Mouse (Mus musculus): ENCODE measurements at regions not wholly inside any gene's neighbourhood (a gene's known extent, or its start where the extent isn't known, plus 50 kb on each side); places are given as distances from the start of the nearest gene placed in this dataset.

DNA sequence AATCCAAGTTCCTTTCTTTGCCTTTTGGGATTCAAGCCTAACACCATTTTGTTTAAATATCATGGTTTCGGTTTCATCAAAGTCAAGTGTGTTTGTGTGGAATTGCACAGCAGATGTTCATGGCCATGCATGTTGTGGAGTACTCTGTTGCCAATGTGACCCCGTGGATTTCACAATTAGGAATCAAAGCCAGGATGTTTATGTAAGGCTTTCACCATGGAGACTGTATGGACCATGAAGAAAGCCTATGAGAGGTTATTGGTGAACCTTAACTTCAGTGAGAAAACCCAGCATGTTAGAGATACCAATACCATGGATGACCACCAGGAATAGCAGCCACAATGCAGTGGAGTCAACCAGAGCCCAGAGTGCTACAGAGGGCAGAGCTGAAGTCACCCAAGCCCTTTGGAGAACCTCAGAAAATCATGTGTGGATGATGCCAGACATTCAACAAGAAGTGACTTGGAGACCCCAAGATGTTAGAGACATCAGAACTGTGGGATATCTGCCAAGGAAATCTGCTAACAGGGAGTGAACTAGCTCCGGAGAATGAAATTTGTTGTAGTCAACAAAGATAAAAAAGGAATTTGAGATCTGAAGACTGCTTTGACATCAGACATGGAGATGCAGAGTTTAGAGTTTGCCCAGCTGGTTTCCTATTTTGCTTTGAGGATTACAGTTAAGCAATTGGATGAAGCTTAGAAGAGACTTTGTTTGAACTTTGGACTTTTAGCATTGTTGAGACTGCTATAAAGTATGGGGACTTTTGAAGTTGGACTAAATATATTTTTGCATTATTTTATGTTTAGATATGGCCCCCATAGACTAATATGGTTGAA lies 615.3 kb downstream of the Tmem182 start:
- no peak for DNase-seq

- peak; percentile 91 for DNase-seq
Measured at GRCm38 (mm10) chr1:41427853-41428252, 622.5 kb downstream of the Tmem182 start.

DNA sequence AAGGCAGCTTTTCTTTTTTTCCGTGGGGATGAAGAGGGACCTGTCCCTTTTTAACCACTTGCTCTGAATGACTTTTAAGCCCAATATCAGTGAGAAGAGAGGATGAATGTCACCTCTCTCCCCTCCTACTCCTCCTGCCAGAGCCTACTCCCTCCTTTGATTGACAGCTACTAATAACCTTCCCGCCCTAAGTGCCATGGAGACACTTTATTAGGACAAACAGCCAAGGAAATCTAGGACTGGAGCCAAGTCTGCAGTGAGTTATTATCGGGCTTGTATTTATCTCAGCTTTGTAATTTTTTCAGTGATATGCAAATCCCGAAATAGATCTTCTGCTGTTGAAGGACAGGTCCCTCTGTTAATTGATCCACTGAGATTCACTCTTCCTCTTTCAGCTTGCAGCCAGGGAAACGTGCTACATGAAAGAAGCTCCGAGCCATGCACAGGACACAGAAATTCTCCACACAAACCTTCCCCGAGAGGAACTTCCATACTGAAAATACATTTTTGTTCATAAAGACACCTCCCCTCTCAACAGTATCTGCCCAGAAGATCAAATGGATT lies 625.8 kb downstream of the Tmem182 start:
- DNase-seq: peak; percentile 80

DNA sequence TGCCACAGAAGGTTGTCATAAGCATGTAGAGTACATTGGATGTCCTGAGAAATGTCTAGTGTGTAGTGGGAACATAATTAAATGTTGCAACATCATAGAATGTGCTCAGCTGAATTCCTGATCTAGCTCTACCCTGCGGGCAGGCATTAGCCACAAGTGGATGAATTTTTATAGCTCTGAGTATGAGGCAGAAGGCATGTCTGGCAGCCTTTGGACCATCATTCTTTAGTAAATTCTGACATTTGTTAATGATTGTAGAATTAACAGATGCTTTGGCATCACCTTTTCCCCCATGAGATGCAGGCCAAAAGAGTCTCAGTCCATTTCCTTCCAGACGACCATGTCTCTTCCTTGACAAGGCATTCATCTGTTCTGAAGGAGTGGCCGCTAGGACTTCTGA lies 630.0 kb downstream of the Tmem182 start:
- no peak for DNase-seq

DNA sequence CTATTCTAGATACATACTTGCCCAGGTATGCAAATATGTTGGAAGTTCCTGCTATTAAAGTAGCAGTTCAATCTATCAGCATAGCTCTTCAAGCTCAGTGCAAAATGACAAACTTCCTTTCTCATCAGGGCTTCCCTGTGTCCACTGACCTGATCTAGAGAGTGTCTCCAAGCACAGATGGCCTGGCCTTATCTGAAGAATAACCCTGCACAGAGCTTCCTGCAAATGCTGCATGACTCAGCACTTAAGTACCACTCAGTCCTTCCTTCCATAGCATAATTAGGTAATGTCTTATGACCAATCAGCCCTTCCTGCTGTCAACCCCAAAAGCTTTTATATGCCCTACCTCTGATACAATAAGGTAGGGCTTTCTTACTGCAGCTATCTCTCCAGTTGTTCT lies 644.6 kb downstream of the Tmem182 start:
- DNase-seq: no peak
